In the genomic region with DNA sequence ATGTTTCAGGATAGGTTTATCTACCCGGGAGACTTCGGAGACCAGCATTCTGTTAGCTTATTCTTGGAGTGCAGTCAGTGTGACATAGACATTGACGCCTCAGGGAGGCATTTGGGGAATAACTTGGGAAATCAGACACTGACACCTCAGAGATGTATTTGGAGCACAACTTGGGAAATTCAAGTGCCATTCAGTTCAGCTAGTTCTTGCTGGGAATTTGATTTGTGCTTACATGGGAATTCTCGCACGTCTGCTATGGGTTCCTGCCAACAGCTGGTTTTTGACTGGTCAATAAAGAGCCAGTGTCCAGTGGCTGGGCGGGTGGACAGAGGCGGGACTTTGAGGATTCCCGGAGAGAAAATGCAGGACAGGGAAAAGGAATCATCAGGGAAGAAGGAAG, we compare ENCODE assay signal across 32 mouse cellular contexts. TPM values are rescaled to one million over a fixed set of nuclear protein-coding genes. Genes with fewer than 3 reads are reported as not detected.
A peak's percentile ranks its signal among the peaks of the same experiment; 100 is the strongest.
DNase-seq lines count a peak whose midpoint lies in the region; ATAC-seq and TF ChIP-seq lines count a peak whose summit lies in the region.
"Had no signal": no experiment of that assay in that cellular context is flagged by ENCODE, and none has a peak within 500 bp of the region (broad histone marks: within the 10 kb centered on the region; RNA-seq: fewer than 3 reads in every experiment).

No protein-coding gene starts in this region.

- no peaks in the 10 kb centered on the region for H3K79me2 ChIP-seq in liver, adult 2 months (ENCODE audit: control insufficient read depth, insufficient read depth, low read length)

- no peaks in the 10 kb centered on the region for H3K4me1 ChIP-seq in liver, adult 2 months (ENCODE audit: control insufficient read depth, insufficient read depth, low read length)
- no peaks in the 10 kb centered on the region for H3K4me1 ChIP-seq in liver, embryonic 11.5 days (replicated peaks; ENCODE audit: control insufficient read depth, insufficient read depth, low read length)
- H3K4me1 ChIP-seq in lung, embryonic 16.5 days (replicated peaks; ENCODE audit: control insufficient read depth, insufficient read depth, low read length), result 0 out of 2 replicates have a peak, but pooled peaks cover 6% of the 10 kb centered on the region
- no peaks in the 10 kb centered on the region for H3K4me1 ChIP-seq in lung, adult 2 months (ENCODE audit: control insufficient read depth, insufficient read depth, low read length)
- H3K4me1 ChIP-seq: forebrain, embryonic 10.5 days; forebrain, embryonic 13.5 days; heart, embryonic 13.5 days had no signal

- no peak for ATAC-seq in liver, embryonic 11.5 days (replicated peaks; ENCODE audit: low FRiP score)
- ATAC-seq in lung, embryonic 16.5 days (ENCODE audit: low read depth), result peak; percentile 52; the same call in 1 of the 2 replicates
- ATAC-seq in granulocyte monocyte progenitor cell, adult 5-6 weeks (replicated peaks; ENCODE audit: poor library complexity, severe bottlenecking), result no peak
- ATAC-seq: CD4-positive, CD25-positive, alpha-beta regulatory T cell, adult 4 months; forebrain, embryonic 13.5 days; forebrain, embryonic 16.5 days had no signal

- no peak overlapping the region for H3K4me3 ChIP-seq in liver, adult 2 months (ENCODE audit: insufficient read depth, low read depth, low read length)
- no peak overlapping the region for H3K4me3 ChIP-seq in liver, embryonic 11.5 days (ENCODE audit: low read depth, low read length)
- no peak overlapping the region for H3K4me3 ChIP-seq in lung, embryonic 16.5 days (ENCODE audit: low read length)
- H3K4me3 ChIP-seq in lung, adult 2 months (replicated peaks; ENCODE audit: extremely low read depth, low read depth, low read length), result no peak overlapping the region
- H3K4me3 ChIP-seq: forebrain, embryonic 10.5 days; forebrain, embryonic 13.5 days; heart, embryonic 13.5 days had no signal

- no peak overlapping the region for H3K4me2 ChIP-seq in liver, embryonic 11.5 days
- H3K4me2 ChIP-seq in lung, embryonic 16.5 days (ENCODE audit: low read depth, low read length), result peak overlapping the region; percentile 41
- H3K4me2 ChIP-seq: forebrain, embryonic 13.5 days; heart, embryonic 13.5 days; hindbrain, embryonic 14.5 days had no signal

- no peaks in the 10 kb centered on the region for H3K9me3 ChIP-seq in liver, embryonic 11.5 days (ENCODE audit: control insufficient read depth, low read length)
- H3K9me3 ChIP-seq in lung, embryonic 16.5 days (ENCODE audit: control insufficient read depth, low read length), result no peaks in the 10 kb centered on the region
- H3K9me3 ChIP-seq: forebrain, embryonic 10.5 days; forebrain, embryonic 13.5 days; heart, embryonic 13.5 days had no signal

- no peaks in the 10 kb centered on the region for H3K27me3 ChIP-seq in liver, adult 2 months (ENCODE audit: control insufficient read depth, insufficient read depth, low read length)
- H3K27me3 ChIP-seq in liver, embryonic 11.5 days (replicated peaks; ENCODE audit: control insufficient read depth, insufficient read depth, low read length), result no peaks in the 10 kb centered on the region
- no peaks in the 10 kb centered on the region for H3K27me3 ChIP-seq in lung, embryonic 16.5 days (ENCODE audit: control insufficient read depth, insufficient read depth, low read depth, low read length)
- H3K27me3 ChIP-seq: forebrain, embryonic 13.5 days; heart, embryonic 13.5 days had no signal

- peak; percentile 1 for DNase-seq in liver, adult 2 months (ENCODE audit: extremely low read depth, low read depth, low spot score)
- no peak for DNase-seq in liver, embryonic 11.5 days (ENCODE audit: low spot score)
- DNase-seq in lung, adult 2 months, result no peak
- peak; percentile 54 for DNase-seq in lung, postnatal 10 days
- peak; percentile 11 to 30 for DNase-seq in lung, postnatal 4 days
- no peak for DNase-seq in cerebellum, adult 18-20 months
- DNase-seq: adrenal gland, adult 8-10 months; adrenal gland, postnatal 25 days; cerebellum, adult 11-12 months; cerebellum, adult 9-10 months; cerebellum, postnatal 14 days; gastrocnemius, postnatal 10 days; gastrocnemius, postnatal 36 days; heart, adult 18-20 months; heart, postnatal 14 days; heart, postnatal 4 days had no signal

- H3K36me3 ChIP-seq in liver, adult 2 months (ENCODE audit: control insufficient read depth, insufficient read depth, low read length), result no peaks in the 10 kb centered on the region
- no peaks in the 10 kb centered on the region for H3K36me3 ChIP-seq in liver, embryonic 11.5 days (ENCODE audit: control insufficient read depth, insufficient read depth, low read length)
- H3K36me3 ChIP-seq in lung, embryonic 16.5 days (ENCODE audit: control insufficient read depth, insufficient read depth, low read length), result no peaks in the 10 kb centered on the region
- H3K36me3 ChIP-seq: forebrain, embryonic 10.5 days; heart, embryonic 13.5 days had no signal

- H3K27ac ChIP-seq in liver, adult 2 months (replicated peaks; ENCODE audit: insufficient read depth, low read depth, low read length), result no peak overlapping the region
- no peak overlapping the region for H3K27ac ChIP-seq in liver, embryonic 11.5 days (ENCODE audit: low read depth, low read length)
- no peak overlapping the region for H3K27ac ChIP-seq in lung, embryonic 16.5 days (ENCODE audit: low read length)
- H3K27ac ChIP-seq: forebrain, embryonic 10.5 days; forebrain, embryonic 13.5 days; heart, embryonic 13.5 days; hindbrain, embryonic 14.5 days had no signal

- no peak overlapping the region for H3K9ac ChIP-seq in liver, adult 2 months (ENCODE audit: low read depth, low read length)
- no peak overlapping the region for H3K9ac ChIP-seq in liver, embryonic 11.5 days (ENCODE audit: low read depth, low read length)
- no peak overlapping the region for H3K9ac ChIP-seq in lung, embryonic 16.5 days (ENCODE audit: low read length)
- H3K9ac ChIP-seq: forebrain, embryonic 13.5 days; heart, embryonic 13.5 days; hindbrain, embryonic 14.5 days had no signal

- TF ChIP-seq POLR2A in liver, adult 2 months (IDR thresholded peaks at IDR 0.05; ENCODE audit: extremely low read depth, insufficient read depth, low read length), result no peak
- TF ChIP-seq POLR2A in lung, adult 2 months (IDR thresholded peaks at IDR 0.05; ENCODE audit: borderline replicate concordance, extremely low read depth, low read depth, low read length), result no peak

- 63% methylated on average over 8 of the region's 8 CpGs for WGBS in liver, adult 2 months
- WGBS in liver, embryonic 11.5 days, result 63% methylated on average over 8 of the region's 8 CpGs
- 39% methylated on average over 8 of the region's 8 CpGs for WGBS in lung, embryonic 16.5 days
- WGBS in lung, adult 2 months, result 29% methylated on average over 8 of the region's 8 CpGs

- TF ChIP-seq CTCF in liver, adult 2 months (IDR thresholded peaks at IDR 0.05; ENCODE audit: low read depth, low read length), result no peak
- no peak for TF ChIP-seq CTCF in lung, adult 2 months (IDR thresholded peaks at IDR 0.05; ENCODE audit: insufficient read depth, low read length)

RNA-seq across cellular contexts. Expression of gene Gfral, which starts 51.0 kb away (rescaled TPM):
- not detected in 2 replicates for total RNA-seq in liver, adult 2 months (2014; rRNA removed)
- not detected in 2 replicates for polyA plus RNA-seq in liver, adult 2 months (2012; rRNA removed)
- not detected in 2 replicates for polyA plus RNA-seq in liver, embryonic 11.5 days (2014; fragmentation: Nextera tagmentation; extraction: Ambion mirVana)
- not detected in 2 replicates for polyA plus RNA-seq in lung, embryonic 16.5 days (2015; fragmentation: Nextera tagmentation; extraction: Ambion mirVana)
- polyA plus RNA-seq in lung, adult 2 months (2012; rRNA removed), result not detected in 2 replicates
- not detected in 2 replicates for total RNA-seq in granulocyte monocyte progenitor cell, adult 5-6 weeks (2014; fragmentation: Nextera tagmentation)
- total RNA-seq in granulocyte monocyte progenitor cell, adult 5-6 weeks (2017), result not detected in 2 replicates
- total RNA-seq: adrenal gland, adult 8-10 months; adrenal gland, postnatal 25 days; gastrocnemius, adult 18-20 months; gastrocnemius, postnatal 10 days; gastrocnemius, postnatal 36 days; heart, adult 18-20 months; heart, postnatal 14 days; heart, postnatal 4 days; MEL had no signal
- polyA plus RNA-seq: brain, embryonic 14.5 days; C2C12; CD4-positive, CD25-positive, alpha-beta regulatory T cell, adult 4 months; embryonic facial prominence, embryonic 11.5 days; embryonic facial prominence, embryonic 14.5 days; forebrain, embryonic 10.5 days; forebrain, embryonic 13.5 days; forebrain, embryonic 16.5 days; heart, embryonic 13.5 days; heart, embryonic 16.5 days; hindbrain, embryonic 11.5 days; hindbrain, embryonic 14.5 days had no signal

Comparison
In these comparisons a context has a peak if more than half of its experiments do, and no peak if none do; other contexts are left out.
1. DNase-seq: peak in liver, adult 2 months (single experiment), lung, postnatal 10 days (single experiment) and lung, postnatal 4 days (2 of 2); none in liver, embryonic 11.5 days (single experiment), lung, adult 2 months (single experiment) and cerebellum, adult 18-20 months (0 of 2).